Mouse (Mus musculus) adrenal gland, adult 18-20 months (tissue): Measurements from ENCODE around the gene Tmbim6. TPM values are rescaled to one million over a fixed set of nuclear protein-coding genes. Genes with fewer than 3 reads are reported as not detected.
"Not testable (repeated sequence)": the region's sequence is repeated elsewhere in the genome, so short reads cannot be mapped to it uniquely, and the experiment has no call there.

Experiments
- DNase-seq, 2 experiments: peaks; one replicate each; pipeline ENCODE4 v3.0.0; 2021 to 2022; ENCODE audit warnings: low spot score in 2 of 2
- total RNA-seq, 2 experiments: library from RNA; stranded (reverse); gene quantifications; 1 replicate in 1 of 2; 2 replicates in 1 of 2; pipeline ENCODE4 v1.2.3; 2021

Tmbim6 gene
- total RNA-seq, 2 experiments from 2014 or later = 536 to 790 TPM

DNA sequence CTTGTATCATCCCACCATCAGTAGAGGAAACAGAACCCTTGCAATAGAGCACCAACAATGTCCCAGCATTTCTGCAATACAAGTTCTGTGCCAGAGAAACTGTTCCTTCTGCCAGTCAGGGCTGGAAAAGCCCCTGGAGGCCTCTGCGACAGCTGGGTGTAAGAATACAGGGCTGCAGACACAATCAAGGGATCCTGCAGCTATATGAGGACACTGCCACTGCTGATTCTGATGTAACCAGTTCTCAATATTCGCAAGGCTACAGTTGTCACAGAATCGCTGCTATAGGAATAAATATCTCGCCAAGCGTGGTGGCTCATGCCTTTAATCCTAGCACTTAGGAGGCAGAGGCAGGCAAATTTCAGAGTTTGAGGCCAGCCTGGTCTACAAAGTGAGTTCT is 16.4 kb upstream of the Tmbim6 start:
- no peak for DNase-seq

DNA sequence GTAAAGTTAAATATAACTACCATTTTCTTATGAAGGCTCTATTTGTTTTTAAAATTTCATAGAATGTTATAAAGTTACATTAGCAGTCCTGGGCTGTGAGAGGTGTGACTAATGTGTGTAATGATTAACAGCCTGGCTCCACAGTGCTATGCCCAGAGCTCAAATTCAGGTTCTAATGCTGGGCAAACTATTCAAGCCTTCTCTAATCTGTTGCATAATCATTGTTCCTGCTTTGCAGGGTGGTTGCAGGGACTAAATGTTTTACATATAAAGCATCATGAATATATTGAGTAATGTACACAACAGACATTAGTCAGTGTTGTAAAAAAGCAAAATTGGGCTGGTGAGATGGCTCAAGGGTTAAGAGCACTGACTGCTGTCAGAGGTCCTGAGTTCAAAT is 9.8 kb upstream of the Tmbim6 start:
- no peak for DNase-seq

DNA sequence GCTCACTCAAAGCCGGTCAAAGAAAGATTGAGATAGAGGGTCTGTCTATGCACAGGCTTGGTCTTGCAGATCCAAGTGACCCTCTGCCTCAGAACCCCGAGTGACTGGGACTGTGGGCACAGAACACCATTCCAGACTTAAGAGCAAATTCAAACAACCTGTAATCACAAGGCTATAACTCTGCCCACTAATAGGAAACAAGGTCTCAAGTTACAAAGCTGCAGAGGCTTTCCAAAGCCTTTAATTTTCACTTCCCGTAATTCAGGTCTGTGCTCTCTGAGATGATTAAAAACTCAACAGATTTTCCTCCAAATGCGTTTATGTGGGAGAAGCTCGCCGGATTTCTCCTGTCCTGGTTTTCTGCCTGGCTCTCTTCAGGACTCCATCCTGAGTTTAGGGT is 8.6 kb upstream of the Tmbim6 start:
- no peak for DNase-seq

DNA sequence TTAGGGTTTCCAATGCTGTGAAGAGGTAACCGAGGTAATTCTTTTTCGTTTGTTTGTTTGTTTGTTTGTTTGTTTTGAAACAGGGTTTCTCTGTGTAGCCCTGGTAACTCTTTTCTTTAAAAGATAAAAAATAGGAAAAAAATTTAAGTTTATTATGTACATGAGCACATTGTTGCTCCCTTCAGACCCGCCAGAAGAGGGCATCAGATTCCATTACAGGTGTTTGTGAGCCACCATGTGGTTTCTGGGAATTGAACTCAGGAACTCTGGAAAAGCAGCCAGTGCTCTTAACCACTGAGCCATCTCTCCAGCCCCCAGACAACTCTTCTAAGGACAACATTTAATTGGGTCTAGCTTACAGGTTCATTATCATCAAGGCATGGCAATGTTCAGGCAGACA is 6.6 kb upstream of the Tmbim6 start:
- DNase-seq = not testable (repeated sequence)

DNA sequence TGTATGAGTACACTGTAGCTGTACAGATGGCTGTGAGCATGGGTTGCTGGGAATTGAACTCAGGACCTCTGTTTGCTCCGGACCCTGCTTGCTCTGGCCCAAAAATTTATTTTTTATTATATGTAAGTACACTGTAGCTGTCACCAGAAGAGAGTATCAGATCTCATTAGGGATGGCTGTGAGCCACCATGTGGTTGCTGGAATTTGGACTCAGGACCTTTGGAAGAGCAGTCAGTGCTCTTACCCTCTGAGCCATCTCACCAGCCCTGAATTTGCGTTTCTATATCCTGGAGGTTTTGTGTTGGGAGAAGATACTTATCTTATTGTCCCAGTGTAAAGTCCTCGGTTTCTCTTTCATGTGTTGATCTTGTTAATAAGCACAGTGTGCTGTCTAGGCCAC is 5.9 kb upstream of the Tmbim6 start:
- no peak for DNase-seq

DNA sequence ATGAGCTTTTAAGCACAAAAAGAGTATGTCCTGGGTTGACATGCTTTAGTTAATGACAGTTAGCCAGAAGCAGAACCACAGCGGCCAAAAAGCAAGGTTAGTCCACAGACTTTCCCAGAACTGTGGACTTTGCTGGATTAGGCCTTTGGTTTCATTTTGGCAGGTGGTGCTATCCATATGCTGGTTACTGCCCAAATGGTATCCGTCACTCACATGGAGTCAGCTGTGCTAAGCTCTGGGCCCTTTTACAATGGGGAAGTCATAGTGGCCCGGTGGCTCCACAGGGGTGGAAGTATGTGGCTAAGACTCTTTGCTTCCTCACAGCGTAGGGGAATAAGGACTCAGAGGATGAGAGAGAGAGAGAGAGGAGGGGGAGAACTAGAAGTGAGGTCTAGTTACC is 4.7 kb upstream of the Tmbim6 start:
- no peak for DNase-seq

DNA sequence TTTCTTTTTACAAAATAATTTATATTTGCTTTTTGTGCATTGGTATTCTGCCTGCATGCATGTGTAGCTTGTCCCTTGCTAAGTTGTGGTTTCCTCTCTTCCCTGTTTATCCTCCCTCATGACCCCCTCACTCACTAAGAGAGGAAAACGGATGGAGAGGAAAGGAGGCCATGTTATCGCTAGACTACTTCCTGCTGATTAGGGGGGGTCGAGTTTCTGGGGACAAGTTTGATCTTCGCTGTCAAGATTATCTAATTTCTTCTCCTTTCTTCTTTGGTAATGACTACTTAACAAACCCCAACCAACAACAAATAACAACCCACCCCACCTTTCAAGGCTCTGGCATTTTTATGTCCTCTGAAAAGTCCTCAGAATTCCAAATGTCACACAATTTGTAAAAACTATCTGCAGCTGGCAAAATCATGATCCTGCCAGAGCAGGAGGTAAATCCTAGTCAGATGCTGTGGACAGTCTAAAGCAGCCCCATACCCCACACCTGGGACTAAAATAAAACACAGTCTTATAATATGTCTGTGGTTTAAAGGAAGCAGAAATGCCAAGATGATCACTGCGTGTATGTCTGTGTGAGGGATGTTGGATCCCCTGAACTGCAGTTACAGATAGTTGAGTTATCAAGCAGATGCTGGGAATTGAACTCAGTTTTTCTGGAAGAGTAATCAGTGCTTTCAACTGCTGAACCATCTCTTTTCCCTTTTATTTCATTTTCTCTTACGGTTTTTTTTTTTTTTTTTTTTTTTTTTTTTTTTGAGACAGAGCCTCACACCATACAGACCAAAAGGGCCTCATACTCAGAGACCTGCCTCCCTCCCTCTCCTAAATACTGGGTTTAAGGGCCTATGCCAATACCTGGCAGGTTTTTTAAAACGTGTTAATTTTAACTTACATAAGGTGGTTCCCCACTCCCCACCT is 1.9 kb upstream of the Tmbim6 start:
- DNase-seq = no peak

DNA sequence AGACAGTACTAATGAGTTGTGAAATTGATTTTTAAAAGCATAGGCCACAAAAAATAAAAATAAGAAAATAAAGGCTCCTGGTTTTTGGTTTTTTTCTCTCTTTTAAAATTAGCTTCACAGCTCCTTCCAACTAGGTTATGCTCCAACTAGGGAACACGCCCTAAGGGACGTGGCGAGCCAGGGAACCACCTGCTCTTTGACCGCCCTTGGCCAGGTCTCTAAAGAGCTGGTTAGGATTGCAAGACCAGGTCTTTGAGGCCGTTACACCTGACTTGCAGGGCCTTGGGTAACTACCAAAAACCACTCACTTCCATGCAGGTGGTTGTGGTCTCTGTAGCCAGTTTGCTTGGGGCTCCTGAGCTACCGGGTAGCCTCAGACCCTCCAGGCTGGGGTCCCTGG is 707 bp upstream of the Tmbim6 start:
- DNase-seq = no peak

DNA sequence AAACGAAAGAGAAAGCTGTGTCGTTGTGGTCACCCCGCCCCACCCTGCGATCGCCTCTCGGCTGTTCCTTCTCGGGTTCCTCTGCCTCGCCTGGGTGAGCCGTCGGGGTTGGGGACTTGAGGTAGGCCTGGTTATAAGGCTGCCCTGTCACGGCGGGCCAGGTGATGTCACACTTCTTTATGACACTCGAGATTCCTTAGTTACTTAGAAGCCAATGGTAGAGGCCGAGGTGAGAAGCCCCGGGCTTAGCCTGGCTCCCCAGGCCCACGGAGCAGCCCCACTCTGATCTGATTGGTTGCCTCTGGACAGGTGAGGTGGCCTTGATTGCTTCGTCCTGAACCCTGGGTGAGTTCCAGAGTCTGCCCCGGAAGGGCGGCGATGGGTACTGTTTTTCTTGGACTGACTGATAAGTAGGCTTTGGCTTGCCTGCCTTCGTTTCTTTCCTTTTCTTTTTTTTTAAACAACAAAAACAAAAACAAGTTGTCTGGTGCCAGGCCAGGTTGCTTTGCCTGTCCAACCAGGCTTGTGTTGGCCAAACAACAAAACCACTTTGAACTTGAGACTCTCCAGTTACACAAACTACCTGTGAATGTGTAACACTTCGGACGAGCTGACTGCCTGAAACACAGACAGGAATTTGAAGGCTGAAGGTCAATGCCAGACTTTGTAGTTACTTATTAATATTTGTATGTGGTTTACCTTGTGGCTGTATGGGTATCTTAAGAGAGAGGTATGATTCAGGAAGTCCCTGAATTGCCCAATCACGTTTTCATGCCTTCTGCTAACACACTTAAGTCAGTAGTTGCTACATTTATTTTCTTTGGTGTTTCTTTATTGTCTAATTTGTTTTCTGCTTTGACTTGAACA is 937 bp downstream of the Tmbim6 start:
- no peak for DNase-seq

DNA sequence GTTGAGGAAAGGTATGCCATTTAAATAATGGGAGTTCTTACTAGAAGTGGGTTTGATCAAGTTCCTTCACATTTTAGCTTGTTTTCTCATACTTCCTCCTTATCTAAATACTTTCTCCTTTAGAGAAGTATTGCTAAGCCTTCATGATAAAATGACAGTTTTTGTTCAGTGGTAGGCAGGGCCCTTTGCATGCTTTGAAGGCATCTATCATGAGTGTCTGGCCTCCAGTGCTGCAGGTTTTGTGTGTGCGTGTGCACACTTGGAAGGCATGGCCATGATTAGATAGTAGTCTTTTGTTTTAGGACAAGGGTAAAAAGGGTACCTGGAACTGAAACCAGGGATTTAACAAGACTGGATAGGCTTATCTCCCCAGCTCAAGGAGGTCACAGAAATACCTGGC is 3.8 kb downstream of the Tmbim6 start:
- DNase-seq = no peak

DNA sequence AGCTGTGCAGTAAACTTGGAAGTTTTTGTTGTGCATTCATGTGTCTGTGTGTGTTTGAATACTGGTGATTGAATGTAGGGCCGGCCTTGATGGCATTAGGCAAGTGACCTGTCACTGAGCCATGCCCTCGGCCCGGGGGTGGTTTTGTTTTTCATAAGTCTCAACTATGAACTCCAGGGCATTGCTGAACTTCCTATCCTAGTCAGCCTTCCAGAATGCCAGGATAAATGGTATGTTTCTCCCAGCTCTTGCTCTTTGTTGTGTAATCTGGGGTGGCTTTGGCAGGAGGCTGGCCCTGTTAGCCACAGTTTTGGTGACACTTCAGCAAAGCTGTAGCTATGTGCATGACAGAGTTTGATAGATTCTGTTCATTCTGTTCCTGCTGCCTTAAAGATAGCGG is 4.2 kb downstream of the Tmbim6 start:
- DNase-seq = no peak

DNA sequence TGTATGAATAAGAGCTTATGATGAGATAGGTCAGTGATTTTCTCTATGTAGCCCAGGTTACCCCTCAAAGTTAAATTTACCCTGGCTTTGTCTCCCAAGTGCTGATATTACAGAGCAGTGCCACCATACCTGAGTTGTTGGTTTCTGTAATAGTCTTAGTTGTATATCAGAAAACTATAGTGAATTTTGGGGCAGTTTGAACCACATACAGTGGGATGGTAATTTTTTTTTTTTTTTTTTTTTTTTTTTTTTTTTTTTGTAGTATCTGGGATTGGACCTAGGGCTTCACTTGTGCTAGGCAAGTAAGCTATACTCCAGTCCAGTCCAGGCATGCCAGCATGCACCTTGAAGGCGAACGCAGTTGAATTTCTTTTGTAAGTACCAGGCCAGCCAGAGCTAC is 4.9 kb downstream of the Tmbim6 start:
- no peak for DNase-seq

DNA sequence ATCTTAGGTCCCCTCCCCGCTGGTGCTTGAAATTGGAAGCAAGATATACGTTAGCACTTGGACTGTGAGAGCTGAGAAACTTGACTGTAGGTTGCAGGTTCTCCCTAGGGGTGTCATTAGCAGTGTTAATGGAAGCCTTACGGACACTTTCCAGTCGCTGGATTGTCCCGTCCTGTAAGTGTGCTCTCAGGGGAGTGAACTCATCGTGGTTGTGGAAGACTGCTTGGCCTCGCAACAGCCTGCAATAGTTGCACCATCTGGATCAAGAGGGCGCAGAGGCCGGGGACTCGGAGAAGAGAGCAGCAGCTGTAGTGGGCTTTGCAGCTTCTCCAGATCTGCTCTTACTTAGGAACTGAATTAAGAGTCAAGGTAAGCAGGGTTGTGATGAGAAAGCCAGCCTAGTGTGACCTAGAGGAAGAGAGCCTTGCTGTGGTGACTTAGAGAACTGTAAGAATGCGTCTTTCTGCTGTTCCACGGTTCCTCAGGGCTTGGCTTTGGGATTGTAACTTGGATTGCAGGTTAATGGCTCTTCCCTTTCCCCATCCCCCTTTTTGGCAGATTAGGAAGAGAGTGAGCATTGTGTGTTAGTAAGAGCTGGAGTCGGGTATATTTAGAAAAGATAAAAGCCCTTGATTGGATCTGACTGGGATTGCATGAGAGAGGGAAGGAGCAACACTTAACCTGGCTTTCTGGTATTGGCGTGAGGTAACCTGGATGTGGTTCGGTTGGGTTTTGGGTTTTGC is 7.0 kb downstream of the Tmbim6 start:
- DNase-seq = no peak

DNA sequence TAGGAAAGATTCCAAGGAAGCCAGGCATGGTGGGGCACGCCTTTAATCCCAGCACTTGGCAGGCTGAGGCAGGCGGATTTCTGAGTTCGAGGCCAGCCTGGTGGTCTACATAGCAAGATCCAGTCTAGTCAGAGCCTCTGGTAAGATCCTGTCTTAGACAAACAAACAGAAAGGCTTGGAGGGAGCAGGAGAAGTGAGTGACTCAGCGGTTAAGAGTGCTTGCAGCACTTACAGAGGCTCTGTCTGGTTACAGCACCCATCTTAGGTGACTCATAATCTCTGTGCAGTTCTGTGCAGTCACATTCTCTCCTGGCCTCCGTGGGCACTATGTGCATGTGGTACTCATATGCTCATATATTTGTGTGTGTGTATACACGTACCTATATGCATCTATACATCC is 7.9 kb downstream of the Tmbim6 start:
- no peak for DNase-seq

DNA sequence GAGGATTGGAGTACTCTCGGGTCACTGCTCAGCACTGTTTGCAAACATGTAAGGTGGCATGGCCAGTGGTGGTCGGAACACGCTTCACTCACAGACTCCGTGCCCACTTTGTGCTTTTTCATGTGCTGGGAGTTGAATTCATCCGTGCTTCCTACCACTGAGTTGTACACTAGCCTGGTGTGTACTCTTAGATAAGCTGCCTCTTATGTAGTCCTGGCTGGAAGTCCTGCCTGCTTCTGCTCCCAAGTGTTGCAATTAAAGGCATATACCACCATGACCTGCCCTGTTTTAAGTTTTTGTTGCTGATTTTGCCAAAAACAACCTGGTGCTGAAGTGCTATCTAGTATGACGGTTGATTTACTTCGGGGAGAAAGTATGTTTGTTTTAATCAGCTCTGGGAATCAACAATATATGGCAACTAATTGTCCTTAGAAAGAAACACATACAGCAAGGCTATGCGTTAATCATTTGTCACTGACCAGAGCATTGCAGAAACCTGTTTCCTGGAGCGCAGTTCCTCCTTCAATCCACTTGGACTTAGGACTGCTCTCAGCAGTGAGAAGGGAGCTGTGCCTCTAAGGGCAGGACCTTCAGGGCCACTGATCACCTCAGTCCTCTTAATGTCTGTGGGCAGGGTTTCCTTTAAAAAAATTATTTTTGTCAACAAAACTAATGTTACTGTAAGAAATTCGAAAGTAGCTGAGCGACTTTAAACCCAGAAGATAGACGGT is 10.6 kb downstream of the Tmbim6 start:
- DNase-seq = no peak

DNA sequence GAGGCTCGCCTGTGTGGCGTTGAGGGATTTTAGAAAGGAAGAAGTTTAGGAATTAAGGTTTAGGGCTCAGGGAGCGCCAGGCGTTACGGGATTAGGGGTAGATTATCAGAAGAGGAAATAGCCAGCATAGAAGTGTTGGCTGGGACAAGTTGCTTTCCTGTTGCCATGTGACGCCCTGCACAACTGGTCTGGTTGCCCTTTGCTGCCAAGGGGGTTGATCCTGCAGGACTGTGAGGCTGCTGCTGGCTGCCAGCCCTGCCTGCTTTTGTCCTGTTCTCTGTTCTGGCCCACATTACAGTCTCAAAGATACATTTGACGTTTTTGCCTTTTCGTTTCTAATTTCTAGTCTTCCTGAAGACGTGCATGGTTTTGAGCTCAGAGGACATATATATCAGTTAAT is 12.5 kb downstream of the Tmbim6 start:
- no peak for DNase-seq

DNA sequence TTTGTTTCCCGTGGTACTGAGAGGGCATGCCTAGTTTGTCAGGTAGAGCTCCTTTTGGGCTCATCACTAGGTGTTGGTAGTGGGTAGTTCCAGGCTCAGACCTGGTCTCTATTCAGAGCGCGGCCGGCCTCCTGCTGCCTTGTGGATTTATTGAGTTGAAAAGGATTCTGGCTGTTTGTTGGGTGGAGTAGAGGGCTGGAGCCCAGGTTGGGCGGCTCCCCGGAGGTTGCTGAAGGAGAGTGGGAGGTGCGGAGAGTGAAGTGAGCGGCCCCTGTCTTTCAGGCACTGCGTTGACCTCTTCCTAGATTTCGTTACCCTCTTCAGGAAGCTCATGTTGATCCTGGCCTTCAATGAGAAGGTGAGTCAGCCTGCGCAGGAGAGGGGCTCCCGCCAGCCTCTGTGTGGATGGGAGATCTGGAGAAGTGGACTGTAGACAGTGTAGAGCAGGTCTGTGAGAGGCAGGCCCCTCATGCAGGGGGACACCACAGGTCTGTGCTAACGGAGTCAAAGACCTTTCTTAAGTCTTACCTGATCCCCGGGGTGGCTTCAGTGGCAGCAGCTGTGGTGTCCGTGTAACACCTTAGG is 14.4 kb downstream of the Tmbim6 start:
- DNase-seq = no peak

DNA sequence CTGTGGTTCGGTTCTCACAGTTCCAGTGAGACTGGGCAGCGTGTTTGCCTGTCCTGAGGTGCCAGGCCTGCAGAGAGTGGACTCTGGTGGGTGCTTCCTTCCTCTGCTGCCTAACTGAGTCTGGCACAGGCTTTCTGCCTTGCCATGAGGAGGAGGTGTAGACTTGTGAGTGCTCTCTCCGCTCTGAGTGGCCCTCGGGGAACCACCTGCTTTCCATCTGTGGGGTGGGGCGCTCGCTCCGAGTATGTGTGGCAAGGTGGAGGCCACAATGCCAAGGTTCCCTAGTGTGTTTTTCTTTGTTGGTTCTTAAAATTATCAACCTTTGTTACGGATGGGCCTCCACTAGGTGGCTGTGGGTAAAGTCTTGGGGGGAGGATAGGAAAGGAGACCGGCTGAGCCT is 16.2 kb downstream of the Tmbim6 start:
- DNase-seq = no peak

DNA sequence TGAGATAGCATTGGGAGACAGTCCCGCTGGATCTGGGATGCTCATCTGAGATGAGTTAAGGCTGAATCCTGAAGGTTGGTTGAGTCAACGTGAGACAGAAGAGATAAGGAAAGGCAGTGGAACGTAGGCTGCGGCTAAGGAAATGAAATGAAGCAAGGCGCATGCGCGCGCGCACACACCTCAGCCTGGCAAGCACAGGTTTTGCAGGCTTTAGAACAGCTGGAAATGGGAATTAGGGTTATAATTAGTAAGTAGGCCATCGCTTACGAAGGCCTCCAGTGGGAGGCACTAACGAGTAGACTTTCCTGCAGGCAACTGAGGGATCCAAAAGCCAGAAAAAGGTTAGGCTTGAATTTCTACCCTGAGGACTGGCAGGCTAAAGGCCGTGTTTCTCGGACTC is 19.1 kb downstream of the Tmbim6 start:
- DNase-seq = no peak

DNA sequence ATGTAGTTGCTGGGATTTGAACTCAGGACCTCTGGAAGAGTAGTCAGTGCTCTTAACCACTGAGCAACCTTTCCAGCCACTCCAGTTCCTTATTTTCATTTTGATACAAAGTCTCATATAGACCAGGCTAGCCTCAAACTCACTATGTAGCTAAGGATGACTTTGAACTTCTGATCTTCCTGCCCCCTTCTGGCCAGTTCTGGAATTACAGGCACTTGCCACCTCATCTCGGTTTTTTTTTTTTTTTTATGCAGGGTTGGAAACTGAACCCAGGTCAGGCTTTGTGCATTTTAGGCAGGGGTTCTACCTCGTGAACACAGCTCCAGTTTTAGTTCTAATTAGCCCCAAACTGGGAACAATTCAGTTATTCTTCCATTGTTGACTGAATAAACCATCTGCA is 23.1 kb downstream of the Tmbim6 start:
- peak; percentile 51 to 66 for DNase-seq
